Mouse (Mus musculus): Measurements from ENCODE around the gene Park7.

DNA sequence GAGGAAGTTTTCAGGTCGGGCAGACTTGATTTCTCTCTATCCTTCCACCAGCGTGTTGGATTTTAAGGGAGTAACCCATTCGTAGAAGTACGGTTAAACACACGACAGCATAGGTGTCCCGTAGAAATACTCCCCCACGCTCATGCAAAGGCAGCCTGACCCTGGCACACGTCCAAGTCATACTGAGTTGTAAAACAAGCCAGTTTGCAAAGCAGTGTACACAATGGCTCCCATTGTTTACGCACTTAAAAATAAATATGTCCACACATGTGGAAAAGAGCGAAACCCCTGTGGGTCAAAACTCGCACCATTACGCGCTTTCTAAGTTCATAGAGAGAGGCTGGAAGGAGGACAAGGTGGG lies 24.3 kb downstream of the Park7 start:
- TF ChIP-seq CTCF (IDR thresholded peaks at IDR 0.05; ENCODE audit: low read depth) (no peak), EP300 (optimal IDR thresholded peaks at IDR 0.05) (no peak)

Data from stomach, postnatal 0 days (tissue).